Mouse (Mus musculus) heart, embryonic 12.5 days (tissue): ENCODE results near the gene Gm29776. TPM values are rescaled to one million over a fixed set of nuclear protein-coding genes. Genes with fewer than 3 reads are reported as not detected.

Experiments
- ATAC-seq: fragments of 200-750 bp; cut with Nextera tagmentation; 2 replicates; pipeline ENCODE4 v1.8.0; 2017; ENCODE audit warnings: moderate TSS enrichment, moderate library complexity; ENCODE audit not compliant: insufficient number of reproducible peaks, low FRiP score
- H3K27ac ChIP-seq: fragments of 300-500 bp; sonication (generic); 2 replicates; pipeline ENCODE4 v1.5.1; 2016; ENCODE audit warnings: mild to moderate bottlenecking, moderate library complexity; ENCODE audit not compliant: poor library complexity, severe bottlenecking
- H3K27me3 ChIP-seq: fragments of 300-500 bp; sonication (generic); replicated peaks from 2 replicates; pipeline ENCODE4 v1.6.1; 2016; ENCODE audit warnings: mild to moderate bottlenecking, moderate library complexity
- H3K36me3 ChIP-seq: fragments of 300-500 bp; sonication (generic); 2 replicates; pipeline ENCODE4 v1.6.1; 2016; ENCODE audit warnings: mild to moderate bottlenecking, moderate library complexity
- H3K4me1 ChIP-seq: fragments of 300-500 bp; sonication (generic); replicated peaks from 2 replicates; pipeline ENCODE4 v1.6.1; 2016; ENCODE audit warnings: mild to moderate bottlenecking
- H3K4me2 ChIP-seq: fragments of 300-500 bp; sonication (generic); 2 replicates; pipeline ENCODE4 v1.6.1; 2016; ENCODE audit warnings: mild to moderate bottlenecking, moderate library complexity
- H3K4me3 ChIP-seq: fragments of 300-500 bp; sonication (generic); 2 replicates; pipeline ENCODE4 v1.5.1; 2016; ENCODE audit warnings: mild to moderate bottlenecking
- H3K9ac ChIP-seq: fragments of 300-500 bp; sonication (generic); 2 replicates; pipeline ENCODE4 v1.6.1; 2016; ENCODE audit warnings: mild to moderate bottlenecking, moderate library complexity
- H3K9me3 ChIP-seq: fragments of 300-500 bp; sonication (generic); replicated peaks from 2 replicates; pipeline ENCODE4 v1.6.1; 2016; ENCODE audit warnings: mild to moderate bottlenecking, moderate library complexity
- WGBS: fragments of 180-500 bp; shearing (Covaris S2); methylation state at CpG from one replicate; pipeline ENCODE4 v1.1.7; 2016; 5-methylcytosine and 5-hydroxymethylcytosine counted together
- polyA plus RNA-seq: library from polyadenylated mRNA; unstranded; fragments of >200 nt; fragmentation: Nextera tagmentation; extraction: Ambion mirVana; gene quantifications from 2 replicates; pipeline ENCODE4 v1.2.1, GENCODE M21; 2016

Gm29776 gene
- 0.21 and 0.28 TPM in 2 replicates for polyA plus RNA-seq

- Histone ChIP-seq H3K9me3 (no peaks in the 10 kb centered on the region), H3K27me3 (0 out of 2 replicates have a peak, but pooled peaks cover 9% of the 10 kb centered on the region), H3K4me1 (peaks cover 11% of the 10 kb centered on the region; the same call in 1 of the 2 replicates), H3K4me2 (no peak within 1 kb of the TSS), H3K9ac (no peak within 1 kb of the TSS), H3K27ac (no peak within 1 kb of the TSS), H3K4me3 (no peak within 1 kb of the TSS), H3K36me3 (peaks cover 3% of the 10 kb centered on the region)
- 56% methylated on average over 4 of the region's 4 CpGs for WGBS
- ATAC-seq, result no peak
Observed at GRCm38 (mm10) chr14:54698733-54699132, at the start of gene Gm29776. TSS of gene Gm29776 (minus strand) at chr14:54698833.

GRCm38 (mm10) chr14:54746038-54746437, 47.4 kb upstream of the Gm29776 start:
- Histone ChIP-seq H3K27ac (no peak overlapping the region), H3K4me3 (no peak overlapping the region), H3K27me3 (no peaks in the 10 kb centered on the region), H3K9ac (no peak overlapping the region), H3K9me3 (no peaks in the 10 kb centered on the region), H3K36me3 (no peaks in the 10 kb centered on the region), H3K4me2 (no peak overlapping the region), H3K4me1 (peaks cover 36% of the 10 kb centered on the region)
- WGBS, result 37% methylated on average over 9 of the region's 9 CpGs
- no peak for ATAC-seq

- ATAC-seq, result no peak
- H3K4me2 ChIP-seq, result no peak overlapping the region
- no peak overlapping the region for H3K9ac ChIP-seq
- H3K9me3 ChIP-seq, result no peaks in the 10 kb centered on the region
- H3K36me3 ChIP-seq, result no peaks in the 10 kb centered on the region
- WGBS, result 46% methylated on average over 8 of the region's 8 CpGs
- H3K27ac ChIP-seq, result no peak overlapping the region
- no peaks in the 10 kb centered on the region for H3K27me3 ChIP-seq
- peaks cover 36% of the 10 kb centered on the region for H3K4me1 ChIP-seq
- H3K4me3 ChIP-seq, result no peak overlapping the region
Observed at GRCm38 (mm10) chr14:54744473-54744872, 45.8 kb upstream of the Gm29776 start.

GRCm38 (mm10) chr14:54742375-54742774, 43.7 kb upstream of the Gm29776 start:
- Histone ChIP-seq H3K4me3 (no peak overlapping the region), H3K36me3 (no peaks in the 10 kb centered on the region), H3K27ac (no peak overlapping the region), H3K27me3 (no peaks in the 10 kb centered on the region), H3K9me3 (no peaks in the 10 kb centered on the region), H3K4me1 (peaks cover 32% of the 10 kb centered on the region), H3K9ac (no peak overlapping the region), H3K4me2 (no peak overlapping the region)
- ATAC-seq, result no peak
- WGBS, result 66% methylated on average over 2 of the region's 2 CpGs

GRCm38 (mm10) chr14:54741721-54742120, 43.1 kb upstream of the Gm29776 start:
- Histone ChIP-seq H3K4me3 (no peak overlapping the region), H3K9me3 (no peaks in the 10 kb centered on the region), H3K9ac (no peak overlapping the region), H3K36me3 (no peaks in the 10 kb centered on the region), H3K4me2 (no peak overlapping the region), H3K4me1 (peaks cover 38% of the 10 kb centered on the region), H3K27me3 (no peaks in the 10 kb centered on the region), H3K27ac (no peak overlapping the region)
- 86% methylated on average over 6 of the region's 6 CpGs for WGBS
- ATAC-seq, result no peak

GRCm38 (mm10) chr14:54737634-54738033, 39.0 kb upstream of the Gm29776 start:
- Histone ChIP-seq H3K4me3 (no peak overlapping the region), H3K4me2 (no peak overlapping the region), H3K27me3 (no peaks in the 10 kb centered on the region), H3K9ac (no peak overlapping the region), H3K36me3 (no peaks in the 10 kb centered on the region), H3K27ac (no peak overlapping the region), H3K9me3 (no peaks in the 10 kb centered on the region), H3K4me1 (peaks cover 34% of the 10 kb centered on the region)
- 80% methylated on average over 10 of the region's 10 CpGs for WGBS
- no peak for ATAC-seq

- WGBS, result 47% methylated on average over 14 of the region's 14 CpGs
- ATAC-seq, result no peak
- no peak overlapping the region for H3K9ac ChIP-seq
Observed at GRCm38 (mm10) chr14:54736555-54737552, 38.2 kb upstream of the Gm29776 start.

GRCm38 (mm10) chr14:54735221-54735620, 36.6 kb upstream of the Gm29776 start:
- Histone ChIP-seq H3K4me3 (no peak overlapping the region), H3K36me3 (no peaks in the 10 kb centered on the region), H3K9me3 (no peaks in the 10 kb centered on the region), H3K4me2 (no peak overlapping the region), H3K9ac (no peak overlapping the region), H3K27me3 (0 out of 2 replicates have a peak, but pooled peaks cover 4% of the 10 kb centered on the region), H3K27ac (no peak overlapping the region), H3K4me1 (peaks cover 25% of the 10 kb centered on the region)
- ATAC-seq, result no peak
- WGBS, result 38% methylated on average over 4 of the region's 4 CpGs

More at GRCm38 (mm10) chr14:54736555-54737552, 38.2 kb upstream of the Gm29776 start:
- Histone ChIP-seq H3K4me1 (peaks cover 26% of the 10 kb centered on the region), H3K27me3 (0 out of 2 replicates have a peak, but pooled peaks cover 3% of the 10 kb centered on the region), H3K4me3 (no peak overlapping the region), H3K36me3 (no peaks in the 10 kb centered on the region), H3K9me3 (no peaks in the 10 kb centered on the region), H3K4me2 (no peak overlapping the region), H3K27ac (no peak overlapping the region)

- no peak overlapping the region for H3K27ac ChIP-seq
- H3K9ac ChIP-seq, result no peak overlapping the region
- no peak overlapping the region for H3K4me3 ChIP-seq
- peaks cover 25% of the 10 kb centered on the region for H3K4me1 ChIP-seq
- no peak overlapping the region for H3K4me2 ChIP-seq
- ATAC-seq, result no peak
- 0 out of 2 replicates have a peak, but pooled peaks cover 4% of the 10 kb centered on the region for H3K27me3 ChIP-seq
- H3K9me3 ChIP-seq, result no peaks in the 10 kb centered on the region
- WGBS, result 75% methylated on average over 4 of the region's 4 CpGs
- H3K36me3 ChIP-seq, result no peaks in the 10 kb centered on the region
Observed at GRCm38 (mm10) chr14:54734004-54734403, 35.4 kb upstream of the Gm29776 start.

- whole genome bisulfite sequencing, result 86% methylated on average over 8 of the region's 8 CpGs
- H3K4me1 ChIP-seq, result peaks cover 22% of the 10 kb centered on the region
- H3K4me2 ChIP-seq, result no peak overlapping the region
- no peak overlapping the region for H3K9ac ChIP-seq
- H3K4me3 ChIP-seq, result no peak overlapping the region
- no peak overlapping the region for H3K27ac ChIP-seq
- H3K36me3 ChIP-seq, result no peaks in the 10 kb centered on the region
- no peaks in the 10 kb centered on the region for H3K9me3 ChIP-seq
- ATAC-seq, result no peak
- H3K27me3 ChIP-seq, result 0 out of 2 replicates have a peak, but pooled peaks cover 4% of the 10 kb centered on the region
Observed at GRCm38 (mm10) chr14:54732206-54732605, 33.6 kb upstream of the Gm29776 start.

- Histone ChIP-seq H3K4me3 (no peak overlapping the region), H3K9ac (no peak overlapping the region), H3K36me3 (no peaks in the 10 kb centered on the region), H3K27ac (no peak overlapping the region), H3K27me3 (0 out of 2 replicates have a peak, but pooled peaks cover 4% of the 10 kb centered on the region), H3K9me3 (no peaks in the 10 kb centered on the region), H3K4me1 (peaks cover 7% of the 10 kb centered on the region), H3K4me2 (no peak overlapping the region)
- no peak for ATAC-seq
- 91% methylated on average over 6 of the region's 6 CpGs for WGBS
Observed at GRCm38 (mm10) chr14:54730305-54730704, 31.7 kb upstream of the Gm29776 start.
